Mouse (Mus musculus): ENCODE data around the gene Pcca.

DNA sequence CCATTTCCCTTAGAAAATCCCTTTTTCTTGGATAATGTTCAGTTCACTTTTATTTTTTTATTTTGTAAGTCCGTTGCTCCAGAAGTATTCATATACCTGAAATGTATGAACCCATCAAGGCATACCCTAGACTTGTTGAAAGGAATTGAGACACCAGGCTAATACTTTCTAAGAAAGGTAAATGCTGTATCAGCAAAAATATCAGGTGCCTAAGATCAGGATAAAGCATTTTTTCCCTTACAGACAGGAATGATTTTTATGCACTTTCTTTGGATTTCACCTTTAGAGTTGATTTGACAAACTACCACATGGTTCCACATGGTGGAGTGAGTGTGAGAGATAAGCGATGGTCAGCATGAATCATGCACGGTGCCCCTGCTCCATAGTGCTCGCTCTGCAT, 259.2 kb downstream of the Pcca start:
- no peak for TF ChIP-seq CTCF (IDR thresholded peaks at IDR 0.05)
- TF ChIP-seq POLR2A (IDR thresholded peaks at IDR 0.05; ENCODE audit: insufficient read depth, low read depth, low read length), result no peak
- no peak for TF ChIP-seq EP300 (IDR thresholded peaks at IDR 0.05; ENCODE audit: insufficient read depth, low read depth, low read length)
